Mouse (Mus musculus) heart, postnatal 0 days (tissue): ENCODE measurements around the gene Ciz1. TPM values are rescaled to one million over a fixed set of nuclear protein-coding genes. Genes with fewer than 3 reads are reported as not detected.

Source experiments
- ATAC-seq: fragments of 200-750 bp; cut with Nextera tagmentation; 2 replicates; pipeline ENCODE4 v1.8.0; 2017; ENCODE audit warnings: low read depth, moderate number of reproducible peaks, moderate library complexity; ENCODE audit not compliant: insufficient read depth
- DNase-seq: peaks from one replicate; pipeline ENCODE4 v3.0.0-alpha.2; 2016; ENCODE audit warnings: low spot score
- H3K27ac ChIP-seq: fragments of 300-500 bp; sonication (generic); 2 replicates; pipeline ENCODE4 v1.5.1; 2014; ENCODE audit warnings: low read depth, mild to moderate bottlenecking
- H3K27me3 ChIP-seq: fragments of 300-500 bp; sonication (generic); 2 replicates; pipeline ENCODE4 v1.6.1; 2014; ENCODE audit warnings: low read length, mixed read lengths; ENCODE audit not compliant: control insufficient read depth, insufficient read depth
- H3K36me3 ChIP-seq: fragments of 300-500 bp; sonication (generic); replicated peaks from 2 replicates; pipeline ENCODE4 v1.6.1; 2014; ENCODE audit warnings: low read length, mixed read lengths; ENCODE audit not compliant: control insufficient read depth, insufficient read depth
- H3K4me1 ChIP-seq: fragments of 300-500 bp; sonication (generic); 2 replicates; pipeline ENCODE4 v1.6.1; 2014; ENCODE audit warnings: antibody characterized with exemption; ENCODE audit not compliant: control insufficient read depth, insufficient read depth
- H3K4me2 ChIP-seq: fragments of 300-500 bp; sonication (generic); 2 replicates; pipeline ENCODE4 v1.6.1; 2014; ENCODE audit warnings: low read depth, mild to moderate bottlenecking, low read length, moderate library complexity
- H3K4me3 ChIP-seq: fragments of 300-500 bp; sonication (generic); 2 replicates; pipeline ENCODE4 v1.5.1; 2014; ENCODE audit warnings: low read depth, low read length
- H3K9ac ChIP-seq: fragments of 300-500 bp; sonication (generic); replicated peaks from 2 replicates; pipeline ENCODE4 v1.6.1; 2014; ENCODE audit warnings: low read depth, low read length, mixed read lengths
- H3K9me3 ChIP-seq: fragments of 300-500 bp; sonication (generic); replicated peaks from 2 replicates; pipeline ENCODE4 v1.6.1; 2016; ENCODE audit warnings: low read length; ENCODE audit not compliant: control insufficient read depth
- CTCF ChIP-seq: IDR thresholded peaks from 2 replicates; pipeline ENCODE4 v1.5.1; 2016; ENCODE audit warnings: antibody characterized with exemption, control low read depth, low read depth
- EP300 ChIP-seq: IDR thresholded peaks from 2 replicates; pipeline ENCODE4 v1.6.1; 2016; ENCODE audit warnings: antibody characterized with exemption, low read depth
- WGBS: fragments of 180-500 bp; shearing (Covaris S2); extraction: QIAGEN DNeasy Blood & Tissue Kit; methylation state at CpG from one replicate; pipeline ENCODE4 v1.1.7; 2014; 5-methylcytosine and 5-hydroxymethylcytosine counted together
- polyA plus RNA-seq: library from polyadenylated mRNA; unstranded; fragments of >200 nt; fragmentation: Nextera tagmentation; extraction: Ambion mirVana; gene quantifications from 2 replicates; pipeline ENCODE4 v1.2.1, GENCODE M21; 2015
- total RNA-seq: library from RNA; depleted of rRNA; stranded (reverse); fragments of >200 nt; gene quantifications from 2 replicates; pipeline ENCODE4 v1.2.3, GENCODE M21; 2014; ENCODE audit warnings: low replicate concordance

The Ciz1 gene
- total and polyA plus RNA-seq, 2 experiments from 2014 or later = 17.6 to 79.9 TPM

DNA sequence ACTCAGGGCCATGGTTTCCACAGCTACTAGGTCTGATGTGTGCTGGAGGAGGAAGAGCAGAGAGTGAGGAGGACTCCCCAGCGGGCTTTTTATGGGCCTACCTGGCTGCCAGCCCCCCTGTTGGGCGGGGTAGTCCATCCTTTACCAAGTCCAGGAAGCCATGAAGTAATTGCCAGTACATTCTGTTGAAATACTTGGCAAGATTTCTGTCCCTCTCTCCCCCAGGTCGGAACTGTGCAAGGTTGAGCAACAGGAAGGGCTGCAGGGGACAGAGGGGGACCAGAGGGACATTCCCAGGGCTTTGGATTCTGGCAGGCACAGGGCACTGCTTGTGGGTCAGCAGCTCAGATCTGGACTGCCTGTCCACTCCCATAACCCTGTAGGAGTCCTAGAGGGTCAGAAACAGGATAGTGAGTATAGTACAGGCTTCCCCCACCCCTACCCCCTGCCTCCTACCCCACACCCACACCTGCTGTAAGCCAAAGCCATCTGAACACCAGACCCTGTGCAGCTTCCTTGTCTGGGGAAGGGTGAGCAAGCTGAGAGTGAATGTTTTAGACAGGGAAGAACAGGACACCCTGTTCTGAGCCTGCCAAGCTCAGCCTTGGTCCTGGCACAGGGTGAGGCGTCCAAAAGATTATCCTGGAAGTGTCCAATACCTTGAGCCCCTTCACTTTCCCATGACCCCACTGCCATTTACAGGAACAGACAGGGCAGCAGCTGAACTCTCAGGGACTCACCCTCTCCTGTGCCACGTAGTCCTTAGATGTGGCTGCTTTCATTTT is 35.8 kb downstream of the Ciz1 start, which contains the start of gene Lcn2:
Gene Lcn2 (minus strand): TSS at position 547 of the 785 bp plus-strand sequence.
- Histone ChIP-seq H3K4me3 (no peak within 1 kb of the TSS), H3K27me3 (peaks cover 6% of the 10 kb centered on the region; the same call in 1 of the 2 replicates), H3K36me3 (no peaks in the 10 kb centered on the region), H3K4me1 (no peaks in the 10 kb centered on the region; the same call in 1 of the 2 replicates), H3K27ac (no peak within 1 kb of the TSS), H3K4me2 (no peak within 1 kb of the TSS), H3K9me3 (no peaks in the 10 kb centered on the region), H3K9ac (no peak within 1 kb of the TSS)
- DNase-seq (no peak), ATAC-seq (no peak)
- WGBS = 53% methylated on average over 5 of the region's 5 CpGs
- no peak for TF ChIP-seq CTCF
- no peak for TF ChIP-seq EP300

DNA sequence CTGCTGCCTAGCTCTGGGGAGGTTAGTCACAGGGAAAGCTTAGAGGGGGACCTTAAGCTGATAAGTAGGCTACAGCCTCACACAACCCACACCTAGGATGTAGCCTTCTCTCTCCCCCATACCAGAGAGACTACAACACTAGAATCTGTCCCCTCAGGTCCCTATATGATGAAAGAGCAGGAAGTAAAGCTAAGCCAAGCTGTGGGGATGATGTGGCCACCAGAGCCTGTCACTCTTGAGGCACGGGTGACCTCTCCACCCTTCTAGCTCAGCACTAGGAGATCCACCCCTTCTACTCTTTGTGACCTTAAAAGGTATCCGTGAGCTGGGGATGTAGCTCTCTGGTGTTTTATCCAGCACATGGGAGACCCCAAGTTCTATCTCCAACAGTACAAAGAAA is 37.0 kb downstream of the Ciz1 start:
- no peak for TF ChIP-seq EP300
- no peak for TF ChIP-seq CTCF
- Histone ChIP-seq H3K9ac (no peak overlapping the region), H3K4me3 (no peak overlapping the region), H3K36me3 (no peaks in the 10 kb centered on the region), H3K27ac (no peak overlapping the region), H3K9me3 (no peaks in the 10 kb centered on the region), H3K27me3 (peaks cover 6% of the 10 kb centered on the region; the same call in 1 of the 2 replicates), H3K4me2 (no peak overlapping the region), H3K4me1 (no peaks in the 10 kb centered on the region; the same call in 1 of the 2 replicates)
- ATAC-seq (no peak), DNase-seq (no peak)
- 56% methylated on average over 2 of the region's 2 CpGs for WGBS

GRCm38 (mm10) chr2:32390871-32391270 is 38.7 kb downstream of the Ciz1 start:
- Histone ChIP-seq H3K4me1 (no peaks in the 10 kb centered on the region; the same call in 1 of the 2 replicates), H3K27me3 (no peaks in the 10 kb centered on the region), H3K36me3 (no peaks in the 10 kb centered on the region), H3K27ac (no peak overlapping the region), H3K9ac (no peak overlapping the region), H3K9me3 (no peaks in the 10 kb centered on the region), H3K4me2 (no peak overlapping the region), H3K4me3 (no peak overlapping the region)
- no peak for ATAC-seq
- no peak for TF ChIP-seq CTCF
- TF ChIP-seq EP300 = no peak
- WGBS = 72% methylated on average over 8 of the region's 8 CpGs
- DNase-seq = no peak

- Histone ChIP-seq H3K4me3 (no peak overlapping the region), H3K9me3 (no peaks in the 10 kb centered on the region), H3K27ac (no peak overlapping the region), H3K36me3 (no peaks in the 10 kb centered on the region), H3K4me2 (no peak overlapping the region), H3K27me3 (no peaks in the 10 kb centered on the region), H3K9ac (no peak overlapping the region), H3K4me1 (peaks cover 2% of the 10 kb centered on the region; the same call in 1 of the 2 replicates)
- 46% methylated on average over 5 of the region's 5 CpGs for WGBS
- DNase-seq = no peak
- no peak for ATAC-seq
- TF ChIP-seq CTCF (no peak), EP300 (no peak)
Observed at GRCm38 (mm10) chr2:32392063-32392462, 39.9 kb downstream of the Ciz1 start.

DNA sequence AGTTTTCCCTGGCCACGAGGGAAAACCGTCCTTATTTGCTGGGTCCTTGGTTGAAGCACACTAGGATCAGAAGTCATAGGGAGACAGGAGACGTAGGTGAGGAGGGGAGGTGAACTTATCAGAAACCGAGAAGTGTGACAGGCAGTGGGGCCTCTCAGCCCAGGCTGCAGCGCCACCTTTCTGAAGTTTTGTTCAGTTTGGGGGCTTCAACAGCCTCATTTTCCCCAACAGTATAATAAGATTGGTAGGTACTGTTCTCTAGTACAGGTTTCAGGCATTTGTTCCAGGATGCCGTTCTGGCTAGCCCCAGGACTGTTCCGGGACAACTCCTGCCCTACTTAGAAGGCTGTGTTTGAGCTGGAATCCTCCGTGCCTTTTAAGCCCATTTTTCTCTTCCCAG is 42.8 kb downstream of the Ciz1 start:
- ATAC-seq (no peak), DNase-seq (peak; percentile 33)
- Histone ChIP-seq H3K27me3 (no peaks in the 10 kb centered on the region), H3K27ac (peak overlapping the region; percentile 96), H3K9me3 (no peaks in the 10 kb centered on the region), H3K4me1 (peaks cover 6% of the 10 kb centered on the region; the same call in 1 of the 2 replicates), H3K4me2 (peak overlapping the region; percentile 85), H3K4me3 (peak overlapping the region; percentile 92), H3K36me3 (peaks cover 6% of the 10 kb centered on the region; the same call in 1 of the 2 replicates), H3K9ac (peak overlapping the region; percentile 85)
- under 1% methylated on average over 8 of the region's 8 CpGs for WGBS
- TF ChIP-seq EP300 (no peak), CTCF (peak; percentile 42)
